Mouse (Mus musculus): Measurements from ENCODE around the gene H2-M10.6. TPM values are rescaled to one million over a fixed set of nuclear protein-coding genes. Genes with fewer than 3 reads are reported as not detected.
A peak's percentile ranks its signal among the peaks of the same experiment; 100 is the strongest.
"Not testable (repeated sequence)": the region's sequence is repeated elsewhere in the genome, so short reads cannot be mapped to it uniquely, and the experiment has no call there.

H2-M10.6 gene
- polyA plus RNA-seq (2016; fragmentation: Nextera tagmentation; extraction: Ambion mirVana): not detected in 2 replicates

DNA sequence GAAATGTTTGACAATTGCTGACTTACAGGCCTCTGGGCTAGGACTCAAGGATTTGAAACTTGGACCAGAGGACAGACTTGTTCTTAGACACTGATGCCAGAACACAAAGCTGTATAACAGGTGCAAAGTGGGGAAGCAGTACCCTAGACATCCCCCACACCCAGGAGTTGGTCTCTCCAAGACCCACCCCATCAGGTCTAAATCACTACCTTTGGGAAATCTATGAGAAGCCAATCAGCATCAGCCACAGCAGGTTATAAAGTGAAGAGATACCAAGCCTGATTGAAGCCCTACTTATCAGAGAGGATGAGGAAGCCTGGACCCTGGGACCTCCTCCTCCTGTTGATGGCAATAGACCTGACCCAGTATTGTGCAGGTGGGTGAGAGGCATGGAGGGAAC lies at the start of gene H2-M10.6:
TSS of gene H2-M10.6 (plus strand) at position 301 of the 400 bp plus-strand sequence.
- H3K4me2 ChIP-seq: no peak within 1 kb of the TSS
- no peak within 1 kb of the TSS for H3K4me3 ChIP-seq
- no peaks in the 10 kb centered on the region for H3K4me1 ChIP-seq (replicated peaks)
- H3K9ac ChIP-seq: no peak within 1 kb of the TSS
- H3K27me3 ChIP-seq (replicated peaks): 0 out of 2 replicates have a peak, but pooled peaks cover 6% of the 10 kb centered on the region
- H3K9me3 ChIP-seq (replicated peaks): no peaks in the 10 kb centered on the region
- no peak within 1 kb of the TSS for H3K27ac ChIP-seq (ENCODE audit: poor library complexity, severe bottlenecking)
- H3K36me3 ChIP-seq: no peaks in the 10 kb centered on the region
- no peak for ATAC-seq (ENCODE audit: insufficient number of reproducible peaks, low FRiP score)

DNA sequence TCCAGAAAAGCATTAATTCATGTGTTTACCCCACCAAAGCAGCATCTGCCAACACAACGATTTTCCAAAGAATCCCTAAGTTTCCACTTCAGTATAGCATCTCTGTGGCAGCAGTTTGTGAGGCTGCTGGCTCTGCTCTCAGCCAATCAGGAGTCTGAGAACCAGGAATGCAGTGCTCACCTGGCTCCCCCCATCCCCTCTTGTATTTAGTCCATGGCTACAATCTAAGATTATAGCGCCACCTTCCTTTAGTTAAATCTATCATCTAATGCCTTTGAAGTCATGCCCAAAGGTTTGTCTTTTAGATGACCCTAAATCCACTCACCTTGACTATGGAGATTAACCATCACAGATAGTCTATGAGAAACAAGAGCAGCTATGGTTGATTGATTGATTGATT lies 48.2 kb upstream of the H2-M10.6 start:
- ATAC-seq (ENCODE audit: insufficient number of reproducible peaks, low FRiP score): no peak
- H3K4me2 ChIP-seq: no peak overlapping the region
- peaks cover 4% of the 10 kb centered on the region; the same call in 1 of the 2 replicates for H3K9me3 ChIP-seq (replicated peaks)
- no peaks in the 10 kb centered on the region for H3K4me1 ChIP-seq (replicated peaks)
- H3K27ac ChIP-seq (ENCODE audit: poor library complexity, severe bottlenecking): no peak overlapping the region
- no peaks in the 10 kb centered on the region for H3K27me3 ChIP-seq (replicated peaks)
- 59% methylated on average over 2 of the region's 2 CpGs for WGBS
- no peak overlapping the region for H3K4me3 ChIP-seq
- H3K36me3 ChIP-seq: no peaks in the 10 kb centered on the region
- no peak overlapping the region for H3K9ac ChIP-seq

DNA sequence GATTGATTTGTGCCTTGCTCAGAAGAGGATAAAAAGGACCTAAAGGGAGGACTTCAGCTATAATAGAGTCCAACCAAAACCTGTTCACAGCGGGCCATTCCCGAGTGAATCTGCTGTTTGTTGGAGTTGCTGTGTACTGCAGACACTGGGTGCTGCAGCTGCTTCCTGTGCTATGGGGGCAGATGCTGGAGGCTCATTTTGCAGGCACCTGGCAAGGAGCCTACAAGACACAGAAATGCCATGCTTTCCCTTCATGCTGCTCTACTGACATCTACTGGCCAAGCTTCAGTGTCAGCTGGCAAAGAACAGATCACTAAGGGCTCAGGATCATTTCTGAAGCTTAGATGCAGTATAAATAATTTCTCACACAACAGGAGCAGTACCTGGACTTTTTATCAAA lies 47.7 kb upstream of the H2-M10.6 start:
- H3K4me3 ChIP-seq; H3K27ac ChIP-seq (ENCODE audit: poor library complexity, severe bottlenecking); H3K27me3 ChIP-seq (replicated peaks); H3K4me1 ChIP-seq (replicated peaks); H3K36me3 ChIP-seq; H3K9me3 ChIP-seq (replicated peaks); ATAC-seq (ENCODE audit: insufficient number of reproducible peaks, low FRiP score); H3K4me2 ChIP-seq; H3K9ac ChIP-seq: not testable (repeated sequence)
- WGBS: 14% methylated on average over 2 of the region's 2 CpGs

DNA sequence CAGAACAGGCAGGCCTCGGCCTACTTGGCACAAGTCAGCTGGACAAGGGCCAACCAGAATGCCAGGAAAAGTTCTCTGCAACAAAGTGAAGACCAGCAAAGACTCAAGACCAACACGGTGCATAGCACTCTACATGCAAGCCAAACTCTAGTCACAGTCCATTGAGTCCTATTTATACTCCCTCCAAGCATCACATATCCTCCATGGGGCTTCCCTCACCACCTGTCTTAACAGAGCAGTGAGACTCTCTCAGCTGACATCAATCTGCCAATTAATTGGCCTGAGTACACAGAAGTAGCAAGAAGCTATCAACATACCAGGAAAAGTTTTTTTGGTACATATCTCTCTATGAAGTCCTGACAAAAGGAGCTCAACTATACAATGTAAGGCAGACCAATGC lies 46.6 kb upstream of the H2-M10.6 start:
- not testable (repeated sequence) for H3K4me1 ChIP-seq (replicated peaks); H3K9me3 ChIP-seq (replicated peaks); ATAC-seq (ENCODE audit: insufficient number of reproducible peaks, low FRiP score); H3K9ac ChIP-seq; H3K4me2 ChIP-seq; H3K27ac ChIP-seq (ENCODE audit: poor library complexity, severe bottlenecking); H3K27me3 ChIP-seq (replicated peaks); H3K4me3 ChIP-seq; H3K36me3 ChIP-seq
- WGBS: 63% methylated on average over 2 of the region's 2 CpGs

DNA sequence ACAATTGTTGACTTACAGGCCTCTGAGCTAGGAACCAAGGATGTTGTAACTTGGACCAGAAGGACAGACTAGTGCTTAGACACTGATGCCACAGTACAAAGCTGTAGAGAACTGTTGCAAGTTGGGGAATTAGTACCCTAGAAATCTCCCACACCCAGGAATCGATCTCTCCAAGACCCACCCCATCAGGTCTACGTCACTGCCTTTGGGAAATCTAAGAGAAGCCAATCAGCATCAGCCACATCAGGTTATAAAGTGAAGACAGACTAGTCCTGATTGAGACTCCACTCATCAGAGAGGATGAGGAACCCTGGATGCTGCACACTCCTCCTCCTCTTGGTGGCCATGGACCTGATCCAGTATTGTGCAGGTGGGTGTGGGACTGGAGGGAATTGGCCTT lies 39.4 kb upstream of the H2-M10.6 start, which contains the start of gene H2-M10.5:
TSS of gene H2-M10.5 (plus strand) at position 301 of the 400 bp plus-strand sequence.
- not testable (repeated sequence) for H3K36me3 ChIP-seq; H3K9me3 ChIP-seq (replicated peaks); H3K27me3 ChIP-seq (replicated peaks); ATAC-seq (ENCODE audit: insufficient number of reproducible peaks, low FRiP score); H3K9ac ChIP-seq; H3K27ac ChIP-seq (ENCODE audit: poor library complexity, severe bottlenecking); H3K4me1 ChIP-seq (replicated peaks); H3K4me3 ChIP-seq; H3K4me2 ChIP-seq
- 80% methylated on average over 2 of the region's 2 CpGs for WGBS

DNA sequence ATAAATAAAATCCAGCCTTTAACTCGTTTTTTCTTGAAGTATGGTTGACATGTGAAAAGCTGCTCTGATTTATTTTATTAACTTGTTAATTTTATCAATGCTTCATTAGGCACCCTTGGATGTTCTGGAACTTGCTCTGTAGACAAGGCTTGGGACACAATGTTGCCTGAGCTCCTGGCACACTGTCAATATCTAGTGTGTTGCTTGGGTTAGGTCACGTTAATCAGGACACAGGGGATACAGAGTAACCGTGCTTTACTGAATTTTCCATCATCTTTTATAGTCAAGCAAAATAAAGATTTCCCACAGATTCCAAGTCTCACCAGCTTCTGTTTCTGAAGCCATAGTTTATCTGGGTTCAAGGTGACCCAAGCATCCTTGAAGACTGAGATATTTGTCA lies 30.4 kb upstream of the H2-M10.6 start:
- WGBS: 58% methylated on average over 3 of the region's 3 CpGs
- ATAC-seq (ENCODE audit: insufficient number of reproducible peaks, low FRiP score): no peak

DNA sequence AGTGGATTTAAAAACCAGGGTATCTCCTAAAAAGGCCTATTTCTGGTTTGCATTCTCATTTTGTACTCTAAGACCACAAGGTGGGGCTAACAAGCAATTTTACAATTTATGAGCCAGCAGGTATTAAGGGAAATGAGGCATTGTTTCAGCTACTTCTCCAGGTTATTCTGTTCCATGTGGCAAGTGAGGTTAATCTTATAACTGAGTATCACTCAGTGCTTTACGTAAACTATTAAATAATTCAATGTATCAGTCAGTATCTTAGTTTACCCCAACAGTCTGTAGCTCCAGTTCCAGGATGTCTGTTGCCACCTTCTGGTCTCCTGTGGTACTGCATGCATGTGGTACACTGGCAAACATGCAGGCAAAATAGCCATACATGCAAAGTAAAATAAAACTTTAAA lies 25.5 kb upstream of the H2-M10.6 start:
- WGBS: 37% methylated on average over 1 of the region's 1 CpGs
- H3K27ac ChIP-seq (ENCODE audit: poor library complexity, severe bottlenecking); H3K4me3 ChIP-seq; H3K4me2 ChIP-seq; H3K9ac ChIP-seq; H3K4me1 ChIP-seq (replicated peaks); H3K9me3 ChIP-seq (replicated peaks); ATAC-seq (ENCODE audit: insufficient number of reproducible peaks, low FRiP score); H3K36me3 ChIP-seq; H3K27me3 ChIP-seq (replicated peaks): not testable (repeated sequence)

More for the DNA sequence above, 30.4 kb upstream of the H2-M10.6 start:
- Histone ChIP-seq H3K4me1 (replicated peaks) (no peaks in the 10 kb centered on the region), H3K36me3 (no peaks in the 10 kb centered on the region), H3K27me3 (replicated peaks) (no peaks in the 10 kb centered on the region), H3K27ac (ENCODE audit: poor library complexity, severe bottlenecking) (no peak overlapping the region), H3K4me2 (no peak overlapping the region), H3K9me3 (replicated peaks) (no peaks in the 10 kb centered on the region), H3K4me3 (no peak overlapping the region), H3K9ac (no peak overlapping the region)

DNA sequence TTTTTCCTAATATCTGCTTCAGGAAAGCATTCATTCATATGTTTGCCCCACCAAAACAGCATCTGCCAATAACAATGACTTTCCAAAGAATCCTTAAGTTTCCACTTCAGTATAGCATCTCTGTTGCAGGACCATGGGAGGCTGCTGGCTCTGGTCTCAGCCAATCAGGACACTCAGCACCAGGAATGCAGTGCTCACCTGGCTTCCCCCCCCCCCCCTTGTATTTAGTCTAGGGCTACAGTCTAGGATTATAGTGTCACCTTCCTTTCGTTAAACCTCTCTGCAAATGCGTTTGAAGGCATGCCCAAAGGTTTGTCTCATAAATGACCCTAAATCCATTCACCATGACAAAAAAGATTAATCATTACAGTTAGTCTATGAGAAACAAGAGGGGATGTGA lies 23.6 kb upstream of the H2-M10.6 start:
- Histone ChIP-seq H3K4me3 (no peak overlapping the region), H3K27ac (ENCODE audit: poor library complexity, severe bottlenecking) (no peak overlapping the region), H3K9ac (no peak overlapping the region), H3K4me2 (no peak overlapping the region), H3K36me3 (no peaks in the 10 kb centered on the region), H3K4me1 (replicated peaks) (no peaks in the 10 kb centered on the region), H3K27me3 (replicated peaks) (no peaks in the 10 kb centered on the region; the same call in 1 of the 2 replicates), H3K9me3 (replicated peaks) (no peaks in the 10 kb centered on the region)
- ATAC-seq (ENCODE audit: insufficient number of reproducible peaks, low FRiP score): no peak
- WGBS: 75% methylated on average over 2 of the region's 2 CpGs

DNA sequence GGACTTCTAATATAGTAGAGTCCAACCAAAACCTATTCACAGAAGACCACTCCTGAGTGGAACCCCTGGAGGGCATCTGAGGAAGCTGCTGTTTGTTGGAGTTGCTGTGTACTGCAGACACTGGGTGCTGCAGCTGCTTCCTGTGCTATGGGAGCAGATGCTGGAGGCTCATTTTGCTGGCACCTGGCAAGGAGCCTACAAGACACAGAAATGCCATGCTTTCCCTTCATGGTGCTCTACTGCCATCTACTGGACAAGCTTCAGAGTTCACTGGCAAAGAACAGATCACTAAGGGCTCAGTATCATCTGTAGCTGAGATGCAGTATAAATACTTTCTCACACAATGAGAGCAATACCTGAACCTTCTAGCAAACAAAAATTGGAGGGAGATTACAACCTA lies 23.2 kb upstream of the H2-M10.6 start:
- not testable (repeated sequence) for H3K9ac ChIP-seq; H3K27me3 ChIP-seq (replicated peaks); H3K9me3 ChIP-seq (replicated peaks); H3K4me3 ChIP-seq; H3K4me1 ChIP-seq (replicated peaks); H3K27ac ChIP-seq (ENCODE audit: poor library complexity, severe bottlenecking); H3K36me3 ChIP-seq; H3K4me2 ChIP-seq; ATAC-seq (ENCODE audit: insufficient number of reproducible peaks, low FRiP score)

DNA sequence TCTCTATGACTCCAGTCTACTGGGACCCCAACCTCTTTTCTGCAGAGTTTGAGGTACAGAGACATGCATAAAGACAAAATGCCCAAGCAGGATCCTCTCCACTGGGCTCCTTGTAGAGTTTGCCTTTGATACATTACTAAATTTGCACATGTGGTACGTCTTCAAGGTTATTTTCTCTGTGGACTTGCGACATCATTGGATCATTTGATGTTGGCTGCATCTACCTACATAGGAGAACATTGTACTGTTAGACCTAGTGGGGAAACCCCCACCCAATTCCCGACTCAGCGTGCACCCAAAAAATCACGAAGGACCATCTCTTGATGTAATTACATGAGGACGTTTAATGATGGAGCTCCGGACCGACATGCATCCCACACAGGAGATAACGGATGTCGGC lies 12.5 kb upstream of the H2-M10.6 start:
- H3K4me3 ChIP-seq: no peak overlapping the region
- 71% methylated on average over 10 of the region's 10 CpGs for WGBS
- no peaks in the 10 kb centered on the region for H3K36me3 ChIP-seq
- no peaks in the 10 kb centered on the region for H3K4me1 ChIP-seq (replicated peaks)
- H3K27me3 ChIP-seq (replicated peaks): no peaks in the 10 kb centered on the region
- H3K9me3 ChIP-seq (replicated peaks): no peaks in the 10 kb centered on the region
- H3K4me2 ChIP-seq: no peak overlapping the region
- H3K27ac ChIP-seq (ENCODE audit: poor library complexity, severe bottlenecking): no peak overlapping the region
- ATAC-seq (ENCODE audit: insufficient number of reproducible peaks, low FRiP score): no peak
- no peak overlapping the region for H3K9ac ChIP-seq

DNA sequence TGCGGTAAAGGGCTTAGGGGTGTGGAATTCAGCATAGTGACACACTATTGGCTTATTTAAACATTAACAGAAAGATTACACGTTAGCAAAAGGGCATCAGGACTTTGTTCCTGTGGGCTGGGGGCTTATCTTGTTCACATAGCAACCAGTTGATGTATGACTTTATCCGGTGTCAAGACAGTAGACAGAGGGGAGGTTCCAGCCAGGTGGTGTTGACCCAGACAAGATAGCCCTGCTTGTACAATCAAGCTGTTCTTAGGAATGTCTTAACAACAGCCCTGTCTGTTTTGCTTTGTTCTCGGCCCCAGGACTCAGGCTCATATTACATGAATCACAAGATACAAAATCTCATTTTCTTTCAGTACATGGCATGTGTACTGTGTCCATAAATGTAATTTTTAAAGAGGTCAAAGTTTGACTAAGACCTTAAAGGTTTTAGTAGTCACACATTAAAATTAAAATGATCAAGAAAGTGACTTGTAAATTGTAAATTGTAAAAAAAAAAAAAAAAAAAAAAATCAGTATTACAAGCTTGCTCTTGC lies 12.0 kb upstream of the H2-M10.6 start:
- not testable (repeated sequence) for H3K27me3 ChIP-seq (replicated peaks); H3K9ac ChIP-seq; H3K4me1 ChIP-seq (replicated peaks); ATAC-seq (ENCODE audit: insufficient number of reproducible peaks, low FRiP score); H3K4me3 ChIP-seq; H3K9me3 ChIP-seq (replicated peaks); H3K36me3 ChIP-seq; H3K4me2 ChIP-seq; H3K27ac ChIP-seq (ENCODE audit: poor library complexity, severe bottlenecking)
- WGBS: 37% methylated on average over 4 of the region's 4 CpGs

DNA sequence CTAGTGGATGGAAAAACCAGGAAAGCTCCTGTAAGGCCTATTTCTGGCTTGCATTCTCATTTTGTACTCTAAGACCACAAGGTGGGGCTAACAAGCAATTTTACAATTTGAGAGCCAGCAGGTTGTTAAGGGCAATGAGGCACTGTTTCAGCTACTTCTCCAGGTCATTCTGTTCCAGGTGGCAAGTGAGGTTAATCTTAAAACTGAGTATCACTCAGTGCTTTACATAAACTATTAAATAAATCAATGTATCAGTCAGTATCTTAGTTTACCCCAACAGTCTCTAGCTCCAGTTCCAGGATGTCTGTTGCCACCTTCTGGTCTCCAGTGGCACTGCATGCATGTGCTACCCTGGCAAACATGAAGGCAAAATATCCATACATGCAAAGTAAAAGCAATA lies 12.0 kb downstream of the H2-M10.6 start:
- no peak overlapping the region for H3K9ac ChIP-seq
- no peaks in the 10 kb centered on the region for H3K27me3 ChIP-seq (replicated peaks)
- H3K4me2 ChIP-seq: no peak overlapping the region
- no peaks in the 10 kb centered on the region for H3K4me1 ChIP-seq (replicated peaks)
- H3K36me3 ChIP-seq: no peaks in the 10 kb centered on the region
- no peak overlapping the region for H3K27ac ChIP-seq (ENCODE audit: poor library complexity, severe bottlenecking)
- no peaks in the 10 kb centered on the region for H3K9me3 ChIP-seq (replicated peaks)
- H3K4me3 ChIP-seq: no peak overlapping the region
- 0 out of 2 replicates have a peak, but pooled peaks have one; percentile 18 for ATAC-seq (ENCODE audit: insufficient number of reproducible peaks, low FRiP score)
